Mouse (Mus musculus) intestine, postnatal 0 days (tissue): Measurements from ENCODE around the gene Ifna4. TPM values are rescaled to one million over a fixed set of nuclear protein-coding genes. Genes with fewer than 3 reads are reported as not detected.

ENCODE experiments used
- ATAC-seq: fragments of 200-750 bp; cut with Nextera tagmentation; 2 replicates; pipeline ENCODE4 v1.8.0; 2017; ENCODE audit warnings: mild to moderate bottlenecking, moderate TSS enrichment, moderate library complexity
- H3K27ac ChIP-seq: fragments of 300-500 bp; sonication (generic); 2 replicates; pipeline ENCODE4 v1.5.1; 2014; ENCODE audit warnings: mild to moderate bottlenecking, low read depth, low read length, moderate library complexity
- H3K27me3 ChIP-seq: fragments of 300-500 bp; sonication (generic); replicated peaks from 2 replicates; pipeline ENCODE4 v1.6.1; 2014; ENCODE audit warnings: low read length, mixed read lengths; ENCODE audit not compliant: control insufficient read depth, insufficient read depth
- H3K36me3 ChIP-seq: fragments of 300-500 bp; sonication (generic); 2 replicates; pipeline ENCODE4 v1.6.1; 2014; ENCODE audit warnings: mild to moderate bottlenecking, moderate library complexity; ENCODE audit not compliant: control insufficient read depth, insufficient read depth
- H3K4me1 ChIP-seq: fragments of 300-500 bp; sonication (generic); replicated peaks from 2 replicates; pipeline ENCODE4 v1.6.1; 2014; ENCODE audit warnings: antibody characterized with exemption, low read length, mixed read lengths; ENCODE audit not compliant: control insufficient read depth, insufficient read depth
- H3K4me2 ChIP-seq: fragments of 300-500 bp; sonication (generic); replicated peaks from 2 replicates; pipeline ENCODE4 v1.6.1; 2014; ENCODE audit warnings: low read depth, mild to moderate bottlenecking, moderate library complexity
- H3K4me3 ChIP-seq: fragments of 300-500 bp; sonication (generic); 2 replicates; pipeline ENCODE4 v1.5.1; 2014; ENCODE audit warnings: low read depth, low read length
- H3K9ac ChIP-seq: fragments of 300-500 bp; sonication (generic); 2 replicates; pipeline ENCODE4 v1.6.1; 2014; ENCODE audit warnings: mild to moderate bottlenecking, low read depth, low read length
- H3K9me3 ChIP-seq: fragments of 300-500 bp; sonication (generic); 2 replicates; pipeline ENCODE4 v1.6.1; 2016; ENCODE audit warnings: mixed run types; ENCODE audit not compliant: control insufficient read depth
- CTCF ChIP-seq: sonication (generic); IDR thresholded peaks from 2 replicates; pipeline ENCODE4 v1.5.1; 2016; ENCODE audit warnings: low read depth, mild to moderate bottlenecking, control low read depth, antibody characterized with exemption, moderate library complexity
- WGBS: fragments of 180-500 bp; shearing (Covaris S2); extraction: QIAGEN DNeasy Blood & Tissue Kit; methylation state at CpG from one replicate; pipeline ENCODE4 v1.1.7; 2014; 5-methylcytosine and 5-hydroxymethylcytosine counted together
- polyA plus RNA-seq: library from polyadenylated mRNA; unstranded; fragments of >200 nt; fragmentation: Nextera tagmentation; extraction: Ambion mirVana; gene quantifications from 2 replicates; pipeline ENCODE4 v1.2.1, GENCODE M21; 2015

The Ifna4 gene
- polyA plus RNA-seq, 1 experiment from 2014 or later: not detected

GRCm38 (mm10) chr4:88838828-88839227 lies 2.8 kb upstream of the Ifna4 start:
- Histone ChIP-seq H3K36me3 (no peaks in the 10 kb centered on the region), H3K9ac (no peak overlapping the region), H3K4me2 (no peak overlapping the region), H3K9me3 (no peaks in the 10 kb centered on the region), H3K4me1 (no peaks in the 10 kb centered on the region), H3K4me3 (no peak overlapping the region), H3K27me3 (no peaks in the 10 kb centered on the region; the same call in 1 of the 2 replicates), H3K27ac (no peak overlapping the region)
- ATAC-seq: no peak
- TF ChIP-seq CTCF: peak; percentile 64
- WGBS: 37% methylated on average over 3 of the region's 3 CpGs

GRCm38 (mm10) chr4:88840058-88840457 lies 1.6 kb upstream of the Ifna4 start:
- H3K27me3 ChIP-seq: no peaks in the 10 kb centered on the region; the same call in 1 of the 2 replicates
- no peaks in the 10 kb centered on the region for H3K9me3 ChIP-seq
- 70% methylated on average over 3 of the region's 3 CpGs for WGBS
- no peaks in the 10 kb centered on the region for H3K36me3 ChIP-seq
- H3K4me3 ChIP-seq: no peak overlapping the region
- ATAC-seq: no peak
- no peak overlapping the region for H3K9ac ChIP-seq
- no peaks in the 10 kb centered on the region for H3K4me1 ChIP-seq
- TF ChIP-seq CTCF: no peak
- H3K27ac ChIP-seq: no peak overlapping the region
- H3K4me2 ChIP-seq: no peak overlapping the region

GRCm38 (mm10) chr4:88845334-88845733 lies 3.7 kb downstream of the Ifna4 start:
- Histone ChIP-seq H3K36me3 (no peaks in the 10 kb centered on the region), H3K4me2 (no peak overlapping the region), H3K9me3 (no peaks in the 10 kb centered on the region), H3K27ac (no peak overlapping the region), H3K27me3 (no peaks in the 10 kb centered on the region; the same call in 1 of the 2 replicates), H3K4me3 (no peak overlapping the region), H3K9ac (no peak overlapping the region), H3K4me1 (no peaks in the 10 kb centered on the region)
- peak; percentile 43 for TF ChIP-seq CTCF
- WGBS: 43% methylated on average over 2 of the region's 2 CpGs
- ATAC-seq: no peak

GRCm38 (mm10) chr4:88849698-88850097 lies 8.0 kb downstream of the Ifna4 start, which contains the start of gene Ifna1:
Ifna1 (plus strand) TSS chr4:88850087.
- Histone ChIP-seq H3K9ac (no peak within 1 kb of the TSS), H3K9me3 (no peaks in the 10 kb centered on the region), H3K27me3 (no peaks in the 10 kb centered on the region), H3K4me2 (no peak within 1 kb of the TSS), H3K4me3 (no peak within 1 kb of the TSS), H3K27ac (no peak within 1 kb of the TSS), H3K4me1 (no peaks in the 10 kb centered on the region), H3K36me3 (no peaks in the 10 kb centered on the region)
- WGBS: 77% methylated on average over 1 of the region's 1 CpGs
- no peak for TF ChIP-seq CTCF
- no peak for ATAC-seq

- no peak overlapping the region for H3K4me2 ChIP-seq
- H3K9ac ChIP-seq: no peak overlapping the region
- H3K4me1 ChIP-seq: no peaks in the 10 kb centered on the region
- H3K27ac ChIP-seq: no peak overlapping the region
- 77% methylated on average over 4 of the region's 4 CpGs for WGBS
- H3K36me3 ChIP-seq: no peaks in the 10 kb centered on the region
- no peak for TF ChIP-seq CTCF
- no peaks in the 10 kb centered on the region for H3K9me3 ChIP-seq
- H3K27me3 ChIP-seq: no peaks in the 10 kb centered on the region
- ATAC-seq: no peak
- no peak overlapping the region for H3K4me3 ChIP-seq
Observed at GRCm38 (mm10) chr4:88851026-88851763, 9.5 kb downstream of the Ifna4 start.

- no peaks in the 10 kb centered on the region for H3K9me3 ChIP-seq
- ATAC-seq: no peak
- no peak overlapping the region for H3K4me3 ChIP-seq
- TF ChIP-seq CTCF: no peak
- H3K4me1 ChIP-seq: no peaks in the 10 kb centered on the region
- no peak overlapping the region for H3K27ac ChIP-seq
- no peak overlapping the region for H3K9ac ChIP-seq
- no peaks in the 10 kb centered on the region for H3K36me3 ChIP-seq
- H3K27me3 ChIP-seq: no peaks in the 10 kb centered on the region
- H3K4me2 ChIP-seq: no peak overlapping the region
Observed at GRCm38 (mm10) chr4:88859214-88859613, 17.6 kb downstream of the Ifna4 start.
